Mouse (Mus musculus) E14TG2a.4 (cell line): ENCODE results near the gene Camkmt.

Experiments
- CTCF ChIP-seq: conservative IDR thresholded peaks from 2 replicates; pipeline ENCODE4 v1.5.1; 2014; ENCODE audit warnings: low read length
- NANOG ChIP-seq: IDR thresholded peaks from 2 replicates; pipeline ENCODE4 v1.6.1; 2014; ENCODE audit warnings: borderline replicate concordance, low read length, mixed read lengths
- POU5F1 ChIP-seq: IDR thresholded peaks from 2 replicates; pipeline ENCODE4 v1.6.1; 2014; ENCODE audit warnings: low read length, borderline replicate concordance

GRCm38 (mm10) chr17:85193294-85193693 lies 102.9 kb downstream of the Camkmt start:
- TF ChIP-seq CTCF (no peak), POU5F1 (no peak), NANOG (no peak)
